Mouse (Mus musculus) neural tube, embryonic 12.5 days (tissue): ENCODE data around the gene Nacad. TPM values are rescaled to one million over a fixed set of nuclear protein-coding genes. Genes with fewer than 3 reads are reported as not detected.

Experiments used
- ATAC-seq: fragments of 200-750 bp; cut with Nextera tagmentation; 2 replicates; pipeline ENCODE4 v1.8.0; 2017; ENCODE audit warnings: low read depth, mild to moderate bottlenecking, moderate TSS enrichment, moderate library complexity; ENCODE audit not compliant: low FRiP score
- H3K27ac ChIP-seq: fragments of 300-500 bp; sonication (generic); 2 replicates; pipeline ENCODE4 v1.5.1; 2016
- H3K27me3 ChIP-seq: fragments of 300-500 bp; sonication (generic); replicated peaks from 2 replicates; pipeline ENCODE4 v1.6.1; 2016; ENCODE audit warnings: mild to moderate bottlenecking
- H3K36me3 ChIP-seq: fragments of 300-500 bp; sonication (generic); 2 replicates; pipeline ENCODE4 v1.6.1; 2016; ENCODE audit warnings: mild to moderate bottlenecking
- H3K4me1 ChIP-seq: fragments of 300-500 bp; sonication (generic); 2 replicates; pipeline ENCODE4 v1.6.1; 2016
- H3K4me2 ChIP-seq: fragments of 300-500 bp; sonication (generic); replicated peaks from 2 replicates; pipeline ENCODE4 v1.6.1; 2016; ENCODE audit warnings: mild to moderate bottlenecking
- H3K4me3 ChIP-seq: fragments of 300-500 bp; sonication (generic); 2 replicates; pipeline ENCODE4 v1.5.1; 2016
- H3K9ac ChIP-seq: fragments of 300-500 bp; sonication (generic); 2 replicates; pipeline ENCODE4 v1.6.1; 2016; ENCODE audit warnings: mild to moderate bottlenecking
- H3K9me3 ChIP-seq: fragments of 300-500 bp; sonication (generic); 2 replicates; pipeline ENCODE4 v1.6.1; 2016; ENCODE audit warnings: mild to moderate bottlenecking
- WGBS: fragments of 180-500 bp; shearing (Covaris S2); methylation state at CpG from one replicate; pipeline ENCODE4 v1.1.7; 2016; 5-methylcytosine and 5-hydroxymethylcytosine counted together
- polyA plus RNA-seq: library from polyadenylated mRNA; unstranded; fragments of >200 nt; fragmentation: Nextera tagmentation; extraction: Ambion mirVana; gene quantifications from 2 replicates; pipeline ENCODE4 v1.2.1, GENCODE M21; 2016

Gene Nacad
- polyA plus RNA-seq, 1 experiment from 2014 or later: 111 TPM

DNA sequence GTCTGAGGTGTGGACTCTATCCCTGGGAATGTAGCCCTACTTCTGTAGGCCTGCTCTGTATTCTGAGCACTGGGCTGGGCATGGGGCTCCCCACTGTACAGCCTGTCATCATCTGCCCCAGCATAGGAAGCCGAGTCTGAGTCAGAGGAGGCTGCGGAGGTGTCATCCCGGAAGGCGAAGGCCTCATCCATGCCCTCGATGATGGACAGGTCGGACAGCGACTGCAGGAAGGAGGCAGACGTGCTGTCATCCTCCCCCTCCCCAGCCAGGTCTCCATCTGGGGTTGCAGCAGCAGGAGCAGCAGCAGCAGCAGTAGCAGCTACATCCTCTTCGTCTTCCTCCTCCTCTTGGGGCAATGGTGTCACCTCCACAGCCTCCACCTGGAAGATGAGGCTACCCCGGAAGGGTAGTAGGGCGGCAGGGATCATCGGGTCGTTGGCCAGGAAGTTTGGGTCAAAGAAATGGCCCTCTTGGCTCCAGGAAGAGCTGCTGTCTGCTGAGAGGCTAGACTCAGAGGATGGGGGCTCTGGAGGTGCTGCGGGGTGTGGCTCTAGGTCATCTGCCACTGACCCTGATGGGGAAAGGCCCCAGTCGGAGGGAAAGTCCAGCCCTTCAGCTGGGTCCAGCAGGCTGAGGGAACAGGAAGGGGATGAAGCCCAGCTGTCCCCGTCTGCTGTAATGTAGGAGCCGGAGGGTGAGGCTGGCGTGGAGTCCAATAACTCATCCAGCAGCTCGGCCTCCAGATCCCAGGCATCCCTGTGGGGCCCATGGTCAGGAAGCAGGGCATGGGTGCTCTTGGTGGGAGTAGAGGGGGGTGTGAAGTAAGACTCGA lies 4.0 kb downstream of the Nacad start:
- 78% methylated on average over 20 of the region's 20 CpGs for WGBS
- Histone ChIP-seq H3K4me2 (peak overlapping the region; percentile 76; the same call in 1 of the 2 replicates), H3K4me1 (peaks cover 73% of the 10 kb centered on the region), H3K27me3 (0 out of 2 replicates have a peak, but pooled peaks cover 3% of the 10 kb centered on the region), H3K4me3 (no peak overlapping the region), H3K36me3 (peaks cover 40% of the 10 kb centered on the region), H3K9me3 (no peaks in the 10 kb centered on the region), H3K9ac (no peak overlapping the region), H3K27ac (no peak overlapping the region)
- ATAC-seq: no peak

DNA sequence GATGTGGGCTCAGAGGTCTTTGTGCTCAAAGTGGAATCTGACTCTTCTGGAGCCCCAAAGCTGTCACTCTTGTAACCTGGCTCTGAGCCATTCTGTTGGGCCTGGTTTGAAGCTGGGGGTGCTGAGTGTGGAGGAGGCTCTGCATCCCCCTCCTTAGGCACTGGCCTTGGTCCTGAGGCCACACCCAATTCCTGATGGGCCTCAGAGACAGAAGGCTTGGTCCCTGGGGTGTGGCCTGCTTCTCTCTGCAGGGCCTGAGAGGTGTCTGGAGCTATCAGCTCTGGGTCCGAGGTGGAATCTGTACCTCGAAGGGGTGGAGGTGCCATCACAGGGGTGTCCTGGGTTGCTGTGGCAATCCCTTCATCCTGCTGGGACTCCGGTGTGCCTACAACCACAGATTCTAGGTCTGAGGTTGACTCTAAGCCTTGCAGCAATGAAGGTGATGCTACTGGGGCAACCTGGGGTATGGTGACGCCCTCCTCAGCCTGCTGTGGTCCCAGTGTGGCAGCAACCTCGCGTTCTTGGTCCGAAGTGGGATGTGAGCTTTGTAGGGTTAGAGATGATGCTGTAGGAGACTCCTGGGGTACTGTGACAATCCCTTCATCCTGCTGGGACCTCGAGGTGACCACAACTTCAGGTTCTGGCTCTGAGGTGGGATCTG lies 5.4 kb downstream of the Nacad start:
- H3K36me3 ChIP-seq: peaks cover 55% of the 10 kb centered on the region
- no peak overlapping the region for H3K4me3 ChIP-seq
- peak overlapping the region; percentile 51; the same call in 1 of the 2 replicates for H3K9ac ChIP-seq
- no peaks in the 10 kb centered on the region for H3K9me3 ChIP-seq
- no peak for ATAC-seq
- no peak overlapping the region for H3K27ac ChIP-seq
- H3K4me2 ChIP-seq: 0 out of 2 replicates have a peak overlapping the region, but pooled peaks have one; percentile 54
- 0 out of 2 replicates have a peak, but pooled peaks cover 3% of the 10 kb centered on the region for H3K27me3 ChIP-seq
- WGBS: 86% methylated on average over 8 of the region's 8 CpGs
- H3K4me1 ChIP-seq: peaks cover 62% of the 10 kb centered on the region

DNA sequence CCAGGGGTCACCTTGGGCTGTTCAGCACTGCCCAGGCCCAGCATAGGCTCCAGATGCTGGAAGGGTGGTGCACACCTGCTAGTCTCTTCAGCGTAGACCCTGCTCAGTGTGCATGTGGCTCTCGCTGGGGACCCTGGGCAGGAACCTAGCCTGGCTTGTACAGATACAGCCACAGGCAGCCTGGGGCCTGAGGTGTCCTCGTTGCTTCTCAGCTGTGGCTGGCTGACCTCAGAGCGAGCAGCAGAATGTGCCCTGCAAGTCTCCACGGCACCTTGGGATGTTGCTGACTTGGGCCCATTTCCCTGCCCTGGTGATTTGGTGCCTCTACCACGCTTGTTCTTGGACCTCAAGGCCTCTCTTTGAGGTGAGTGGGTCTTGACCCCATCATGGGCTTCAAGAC lies 6.0 kb downstream of the Nacad start:
- no peaks in the 10 kb centered on the region for H3K9me3 ChIP-seq
- H3K4me1 ChIP-seq: peaks cover 57% of the 10 kb centered on the region
- H3K4me2 ChIP-seq: peak overlapping the region; percentile 54
- peak overlapping the region; percentile 74; the same call in 1 of the 2 replicates for H3K27ac ChIP-seq
- H3K4me3 ChIP-seq: no peak overlapping the region
- H3K36me3 ChIP-seq: peaks cover 61% of the 10 kb centered on the region
- 76% methylated on average over 6 of the region's 6 CpGs for WGBS
- ATAC-seq: peak; percentile 4; the same call in 1 of the 2 replicates
- H3K27me3 ChIP-seq: 0 out of 2 replicates have a peak, but pooled peaks cover 3% of the 10 kb centered on the region
- peak overlapping the region; percentile 51 for H3K9ac ChIP-seq

GRCm38 (mm10) chr11:6599011-6599681 lies 6.7 kb downstream of the Nacad start:
- Histone ChIP-seq H3K27ac (peak overlapping the region; percentile 74), H3K4me3 (peak overlapping the region; percentile 14), H3K36me3 (peaks cover 68% of the 10 kb centered on the region), H3K9me3 (no peaks in the 10 kb centered on the region), H3K27me3 (0 out of 2 replicates have a peak, but pooled peaks cover 3% of the 10 kb centered on the region), H3K4me2 (peak overlapping the region; percentile 54), H3K4me1 (peaks cover 50% of the 10 kb centered on the region), H3K9ac (peak overlapping the region; percentile 51)
- 17% methylated on average over 26 of the region's 27 CpGs for WGBS
- ATAC-seq: peak; percentile 56

DNA sequence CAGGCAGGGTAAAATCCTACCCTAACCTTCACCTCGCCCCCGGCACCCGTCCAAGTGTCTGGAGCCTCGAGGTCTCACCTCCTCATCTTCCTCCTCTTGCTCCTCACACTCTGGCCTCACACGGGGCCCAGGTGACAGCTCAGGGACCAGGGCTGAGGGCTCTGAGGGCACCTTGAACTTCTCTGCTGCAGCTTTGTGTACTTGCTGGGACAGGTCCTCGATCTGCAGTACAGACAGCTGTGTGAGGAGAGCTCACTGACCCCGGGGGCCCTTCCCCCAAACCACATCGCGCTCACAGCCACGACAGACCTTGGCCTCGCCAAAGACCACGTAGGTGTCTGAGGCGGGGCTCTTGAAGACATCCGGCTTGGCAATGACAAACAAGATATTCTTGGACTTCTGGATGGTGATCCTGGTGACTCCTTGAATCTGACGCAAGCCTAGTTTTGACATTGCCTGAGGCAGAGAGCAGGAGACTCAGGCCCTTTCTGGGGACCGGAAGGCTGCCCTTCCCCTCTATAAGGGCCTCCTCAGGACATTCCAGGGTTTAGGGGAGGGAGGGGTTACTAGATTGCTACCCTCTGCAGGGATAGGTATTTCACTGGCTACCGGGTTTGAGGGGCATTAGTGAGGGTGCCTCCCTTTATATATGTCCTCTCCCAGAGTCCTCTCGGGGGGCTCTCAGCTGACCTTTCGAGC lies 7.5 kb downstream of the Nacad start:
- Histone ChIP-seq H3K9me3 (no peaks in the 10 kb centered on the region), H3K4me1 (peaks cover 42% of the 10 kb centered on the region), H3K27ac (peak overlapping the region; percentile 27; the same call in 1 of the 2 replicates), H3K4me2 (peak overlapping the region; percentile 54), H3K36me3 (peaks cover 76% of the 10 kb centered on the region), H3K9ac (peak overlapping the region; percentile 51), H3K4me3 (peak overlapping the region; percentile 14; the same call in 1 of the 2 replicates), H3K27me3 (0 out of 2 replicates have a peak, but pooled peaks cover 3% of the 10 kb centered on the region)
- peak; percentile 15 for ATAC-seq
- 57% methylated on average over 19 of the region's 19 CpGs for WGBS

- Histone ChIP-seq H3K4me3 (no peak overlapping the region), H3K36me3 (peaks cover 82% of the 10 kb centered on the region), H3K4me1 (peaks cover 34% of the 10 kb centered on the region), H3K4me2 (no peak overlapping the region), H3K9me3 (no peaks in the 10 kb centered on the region), H3K27ac (0 out of 2 replicates have a peak overlapping the region, but pooled peaks have one; percentile 27), H3K27me3 (0 out of 2 replicates have a peak, but pooled peaks cover 2% of the 10 kb centered on the region), H3K9ac (no peak overlapping the region)
- WGBS: 73% methylated on average over 7 of the region's 7 CpGs
- no peak for ATAC-seq
Measured at GRCm38 (mm10) chr11:6597523-6597922, 8.3 kb downstream of the Nacad start.

DNA sequence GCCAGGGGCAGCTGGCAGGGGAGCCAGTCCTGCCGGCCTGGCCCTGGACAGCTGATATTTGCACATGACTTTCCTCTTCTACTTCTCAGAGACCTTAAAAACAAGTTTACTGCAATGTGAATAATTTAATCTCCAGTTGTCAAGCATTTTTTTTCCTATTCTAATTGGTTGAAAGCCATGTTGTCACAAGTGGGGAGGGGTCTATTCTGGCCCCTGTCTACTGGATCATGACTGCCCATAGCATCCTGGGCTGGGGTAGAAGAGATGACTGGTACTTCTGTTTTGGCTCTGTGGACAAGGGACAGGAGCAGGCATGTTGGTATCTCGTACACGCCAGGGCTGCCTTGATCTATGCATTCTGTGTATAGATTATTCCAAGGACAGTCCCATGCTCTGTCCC lies 9.2 kb downstream of the Nacad start:
- H3K4me2 ChIP-seq: no peak overlapping the region
- H3K36me3 ChIP-seq: peaks cover 80% of the 10 kb centered on the region
- no peak for ATAC-seq
- H3K27ac ChIP-seq: no peak overlapping the region
- H3K4me1 ChIP-seq: peaks cover 29% of the 10 kb centered on the region
- no peaks in the 10 kb centered on the region for H3K9me3 ChIP-seq
- 85% methylated on average over 3 of the region's 3 CpGs for WGBS
- H3K4me3 ChIP-seq: no peak overlapping the region
- H3K9ac ChIP-seq: no peak overlapping the region
- H3K27me3 ChIP-seq: no peaks in the 10 kb centered on the region

DNA sequence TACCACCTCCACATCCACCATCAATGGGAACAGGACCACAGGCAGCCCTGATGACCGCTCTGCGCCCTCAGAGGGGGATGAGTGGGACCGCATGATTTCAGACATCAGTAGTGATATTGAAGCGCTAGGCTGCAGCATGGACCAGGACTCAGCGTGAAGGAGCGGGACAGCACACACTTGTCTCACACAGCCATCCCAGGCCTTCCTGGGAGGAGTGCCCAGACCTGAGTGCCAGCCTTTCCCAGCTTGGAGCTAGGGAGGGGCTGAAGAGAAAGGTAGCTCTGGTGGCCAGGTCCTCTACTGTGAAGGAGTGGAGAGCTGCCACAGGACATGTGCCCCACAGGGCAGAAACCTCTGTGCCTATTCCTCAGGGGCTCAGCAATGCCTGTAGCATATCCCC lies 9.6 kb downstream of the Nacad start:
- no peak overlapping the region for H3K4me2 ChIP-seq
- no peak overlapping the region for H3K4me3 ChIP-seq
- no peak overlapping the region for H3K9ac ChIP-seq
- no peak for ATAC-seq
- peaks cover 80% of the 10 kb centered on the region for H3K36me3 ChIP-seq
- no peaks in the 10 kb centered on the region for H3K27me3 ChIP-seq
- no peak overlapping the region for H3K27ac ChIP-seq
- H3K9me3 ChIP-seq: no peaks in the 10 kb centered on the region
- WGBS: 97% methylated on average over 6 of the region's 6 CpGs
- H3K4me1 ChIP-seq: peaks cover 29% of the 10 kb centered on the region

DNA sequence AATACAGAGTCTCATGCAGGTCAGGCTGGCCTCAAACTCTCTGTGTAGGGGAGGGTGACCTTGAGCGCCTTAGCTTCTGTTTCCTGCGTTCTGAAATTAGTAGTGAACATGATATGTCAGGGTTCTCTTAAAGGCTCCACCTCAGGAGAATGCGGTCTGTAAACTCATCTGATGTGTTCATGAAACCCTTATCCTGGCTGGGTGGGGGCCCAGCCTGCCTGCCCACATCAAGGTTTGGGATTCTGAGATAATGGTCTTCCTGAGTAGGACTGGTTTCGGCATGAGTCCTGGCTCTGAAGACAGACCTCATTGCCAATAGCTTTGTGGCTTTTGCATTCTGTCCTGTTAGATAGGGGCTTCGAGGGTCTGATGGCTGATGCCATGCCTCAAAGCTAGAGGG lies 10.5 kb downstream of the Nacad start:
- Histone ChIP-seq H3K36me3 (peaks cover 82% of the 10 kb centered on the region), H3K27ac (no peak overlapping the region)
- ATAC-seq: no peak

DNA sequence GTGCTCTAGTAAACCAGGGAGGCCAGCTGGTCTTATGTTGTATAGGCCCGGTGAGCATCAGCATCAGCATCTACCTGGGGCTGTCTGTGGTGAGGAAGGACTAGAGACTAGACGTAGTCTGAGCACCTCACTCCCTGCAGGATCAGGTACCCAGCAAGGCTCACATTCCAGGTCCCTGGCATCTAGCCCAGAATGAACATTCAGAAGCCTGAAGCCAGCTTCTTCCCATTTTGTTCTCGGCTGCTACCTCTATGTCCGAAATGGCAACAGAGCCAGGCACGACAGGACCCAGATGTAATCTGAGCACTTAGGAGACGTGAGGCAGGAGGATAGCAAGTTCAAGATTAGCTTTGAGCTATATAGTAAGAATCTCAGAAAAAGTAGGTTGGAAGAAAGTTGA lies 11.0 kb downstream of the Nacad start:
- ATAC-seq: no peak
- H3K36me3 ChIP-seq: peaks cover 82% of the 10 kb centered on the region
- 90% methylated on average over 6 of the region's 6 CpGs for WGBS

More for the DNA sequence above, 10.5 kb downstream of the Nacad start:
- Histone ChIP-seq H3K4me3 (no peak overlapping the region), H3K4me2 (no peak overlapping the region), H3K9me3 (no peaks in the 10 kb centered on the region), H3K27me3 (no peaks in the 10 kb centered on the region), H3K4me1 (peaks cover 29% of the 10 kb centered on the region), H3K9ac (no peak overlapping the region)
- 90% methylated on average over 5 of the region's 5 CpGs for WGBS

GRCm38 (mm10) chr11:6593406-6593805 lies 12.4 kb downstream of the Nacad start:
- no peak for ATAC-seq
- Histone ChIP-seq H3K27me3 (no peaks in the 10 kb centered on the region), H3K4me1 (peaks cover 9% of the 10 kb centered on the region), H3K4me3 (no peak overlapping the region), H3K27ac (no peak overlapping the region), H3K9me3 (no peaks in the 10 kb centered on the region), H3K4me2 (no peak overlapping the region), H3K9ac (no peak overlapping the region), H3K36me3 (peaks cover 92% of the 10 kb centered on the region)
- 78% methylated on average over 11 of the region's 11 CpGs for WGBS

More for the DNA sequence above, 11.0 kb downstream of the Nacad start:
- Histone ChIP-seq H3K4me2 (no peak overlapping the region), H3K4me3 (no peak overlapping the region), H3K9me3 (no peaks in the 10 kb centered on the region), H3K4me1 (peaks cover 24% of the 10 kb centered on the region), H3K27ac (no peak overlapping the region), H3K27me3 (no peaks in the 10 kb centered on the region), H3K9ac (no peak overlapping the region)
